Mouse (Mus musculus) stomach, postnatal 0 days (tissue): Measurements from ENCODE around the gene Krt39. TPM values are rescaled to one million over a fixed set of nuclear protein-coding genes. Genes with fewer than 3 reads are reported as not detected.

Source experiments
- ATAC-seq: fragments of 200-750 bp; cut with Nextera tagmentation; 2 replicates; pipeline ENCODE4 v1.8.0; 2017; ENCODE audit not compliant: low FRiP score, low TSS enrichment
- DNase-seq: peaks from one replicate; pipeline ENCODE4 v3.0.0-alpha.2; 2016; ENCODE audit warnings: low spot score
- H3K27ac ChIP-seq: fragments of 300-500 bp; sonication (generic); replicated peaks from 2 replicates; pipeline ENCODE4 v1.5.1; 2014; ENCODE audit warnings: mild to moderate bottlenecking, control low read depth
- H3K27me3 ChIP-seq: fragments of 300-500 bp; sonication (generic); 2 replicates; pipeline ENCODE4 v1.6.1; 2014; ENCODE audit warnings: low read length; ENCODE audit not compliant: control insufficient read depth, insufficient read depth
- H3K36me3 ChIP-seq: fragments of 300-500 bp; sonication (generic); 2 replicates; pipeline ENCODE4 v1.6.1; 2014; ENCODE audit warnings: low read length, mixed read lengths; ENCODE audit not compliant: control insufficient read depth, insufficient read depth
- H3K4me1 ChIP-seq: fragments of 300-500 bp; sonication (generic); replicated peaks from 2 replicates; pipeline ENCODE4 v1.6.1; 2014; ENCODE audit warnings: antibody characterized with exemption; ENCODE audit not compliant: control insufficient read depth, insufficient read depth
- H3K4me2 ChIP-seq: fragments of 300-500 bp; sonication (generic); replicated peaks from 2 replicates; pipeline ENCODE4 v1.6.1; 2014; ENCODE audit warnings: low read depth, mild to moderate bottlenecking, control low read depth, moderate library complexity
- H3K4me3 ChIP-seq: fragments of 300-500 bp; sonication (generic); 2 replicates; pipeline ENCODE4 v1.5.1; 2014; ENCODE audit warnings: low read depth, low read length, control low read depth
- H3K9ac ChIP-seq: fragments of 300-500 bp; sonication (generic); 2 replicates; pipeline ENCODE4 v1.6.1; 2014; ENCODE audit warnings: mild to moderate bottlenecking, low read length, control low read depth, mixed read lengths
- H3K9me3 ChIP-seq: fragments of 300-500 bp; sonication (generic); 2 replicates; pipeline ENCODE4 v1.6.1; 2016; ENCODE audit warnings: low read length; ENCODE audit not compliant: control insufficient read depth
- CTCF ChIP-seq: IDR thresholded peaks from 2 replicates; pipeline ENCODE4 v1.5.1; 2016; ENCODE audit warnings: antibody characterized with exemption, low read depth, mild to moderate bottlenecking, moderate library complexity
- EP300 ChIP-seq: optimal IDR thresholded peaks from 2 replicates; pipeline ENCODE3; 2016; ENCODE audit warnings: antibody characterized with exemption
- WGBS: fragments of 180-500 bp; shearing (Covaris S2); extraction: QIAGEN DNeasy Blood & Tissue Kit; methylation state at CpG from one replicate; pipeline ENCODE4 v1.1.7; 2014; 5-methylcytosine and 5-hydroxymethylcytosine counted together
- polyA plus RNA-seq: library from polyadenylated mRNA; unstranded; fragments of >200 nt; fragmentation: Nextera tagmentation; extraction: Ambion mirVana; gene quantifications from 2 replicates; pipeline ENCODE4 v1.2.1, GENCODE M21; 2015

Krt39 gene
- polyA plus RNA-seq, 1 experiment from 2014 or later, result 0.07 TPM

DNA sequence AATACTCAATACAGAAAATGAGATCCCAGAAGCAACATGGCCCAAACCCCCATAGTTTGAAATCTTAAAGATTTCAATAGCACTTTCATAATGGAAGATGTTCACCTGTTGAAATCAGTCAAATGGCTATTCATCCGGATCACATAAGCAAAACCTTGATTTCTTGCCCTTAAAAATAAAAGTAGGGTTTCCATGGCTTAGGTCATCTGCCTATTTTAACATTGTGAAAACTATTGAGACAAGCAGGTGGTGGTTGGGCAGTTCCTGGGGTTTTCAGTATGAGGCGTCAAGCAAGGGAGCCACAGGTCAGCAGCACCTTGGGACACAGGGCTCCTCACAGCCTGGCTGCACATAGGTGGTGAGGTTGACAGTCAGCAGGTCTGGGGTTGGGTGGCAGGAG lies 35.1 kb upstream of the Krt39 start:
- TF ChIP-seq CTCF, result no peak
- no peak for TF ChIP-seq EP300
- Histone ChIP-seq H3K27ac (no peak overlapping the region), H3K4me3 (no peak overlapping the region), H3K36me3 (no peaks in the 10 kb centered on the region), H3K27me3 (no peaks in the 10 kb centered on the region), H3K9me3 (no peaks in the 10 kb centered on the region), H3K9ac (no peak overlapping the region), H3K4me2 (no peak overlapping the region), H3K4me1 (no peaks in the 10 kb centered on the region)
- DNase-seq (no peak), ATAC-seq (no peak)
- WGBS, result 90% methylated on average over 2 of the region's 2 CpGs

DNA sequence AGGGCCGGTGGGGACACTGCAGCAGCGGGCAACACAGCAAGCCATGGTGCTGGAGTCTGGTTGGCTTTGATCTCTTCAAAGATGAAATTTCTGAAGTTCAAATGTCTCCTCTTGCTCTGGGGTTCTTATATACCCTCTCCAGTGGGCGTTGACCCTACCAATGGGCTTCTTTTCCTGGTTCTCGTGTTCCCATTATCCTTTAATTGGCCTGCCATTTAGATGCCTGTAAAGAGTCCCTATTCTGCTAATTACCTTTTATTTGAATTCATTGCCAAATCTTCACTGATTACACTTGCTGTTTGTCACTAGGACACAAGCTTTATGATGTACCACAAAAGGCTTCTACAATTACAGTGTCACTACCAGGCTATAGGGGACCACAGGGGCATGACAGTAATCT lies 29.6 kb upstream of the Krt39 start, which contains the start of gene Krtap3-3:
Gene Krtap3-3, minus strand, starts transcription at position 101 of the 400 bp plus-strand sequence.
- H3K4me2 ChIP-seq, result no peak within 1 kb of the TSS
- WGBS, result 68% methylated on average over 2 of the region's 4 CpGs
- H3K9ac ChIP-seq, result no peak within 1 kb of the TSS
- H3K4me3 ChIP-seq, result no peak within 1 kb of the TSS
- no peaks in the 10 kb centered on the region for H3K9me3 ChIP-seq
- no peaks in the 10 kb centered on the region for H3K4me1 ChIP-seq
- no peaks in the 10 kb centered on the region for H3K36me3 ChIP-seq
- H3K27me3 ChIP-seq, result no peaks in the 10 kb centered on the region
- H3K27ac ChIP-seq, result no peak within 1 kb of the TSS
- ATAC-seq (no peak), DNase-seq (no peak)
- TF ChIP-seq CTCF (no peak), EP300 (no peak)

DNA sequence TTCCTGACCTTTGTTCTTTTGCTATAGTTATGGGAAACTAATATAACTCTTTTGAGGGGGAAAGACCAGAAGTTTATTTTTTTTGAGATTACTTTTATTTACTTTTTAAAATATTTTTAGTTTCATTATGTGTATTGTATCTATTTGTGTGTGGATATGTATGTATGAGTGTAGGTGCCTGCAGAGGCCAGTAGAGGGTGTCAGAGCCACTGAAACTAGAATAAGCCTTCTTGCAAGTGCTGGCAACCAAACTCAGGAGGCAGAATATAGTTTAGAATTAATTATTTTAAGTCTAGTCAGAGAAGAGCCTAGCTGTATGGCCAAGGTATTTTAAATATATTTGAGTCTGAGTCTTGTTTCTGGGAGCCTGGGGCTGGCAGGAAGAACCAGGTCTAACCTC lies 26.8 kb upstream of the Krt39 start:
- ATAC-seq, result no peak
- Histone ChIP-seq H3K4me3 (no peak overlapping the region), H3K9ac (no peak overlapping the region), H3K36me3 (no peaks in the 10 kb centered on the region), H3K4me2 (no peak overlapping the region), H3K9me3 (no peaks in the 10 kb centered on the region), H3K27ac (no peak overlapping the region), H3K27me3 (no peaks in the 10 kb centered on the region), H3K4me1 (no peaks in the 10 kb centered on the region)
- DNase-seq, result no peak
- peak; percentile 31; the same call in 1 of the 2 replicates for TF ChIP-seq CTCF
- no peak for TF ChIP-seq EP300

- Histone ChIP-seq H3K4me3 (no peak overlapping the region), H3K4me2 (no peak overlapping the region), H3K27ac (no peak overlapping the region), H3K4me1 (no peaks in the 10 kb centered on the region), H3K27me3 (no peaks in the 10 kb centered on the region), H3K9me3 (no peaks in the 10 kb centered on the region), H3K9ac (no peak overlapping the region), H3K36me3 (no peaks in the 10 kb centered on the region)
- no peak for ATAC-seq
- no peak for TF ChIP-seq EP300
- no peak for TF ChIP-seq CTCF
- DNase-seq, result peak; percentile 29
- WGBS, result 55% methylated on average over 9 of the region's 9 CpGs
Measured at GRCm38 (mm10) chr11:99539721-99540120, 18.6 kb upstream of the Krt39 start.

DNA sequence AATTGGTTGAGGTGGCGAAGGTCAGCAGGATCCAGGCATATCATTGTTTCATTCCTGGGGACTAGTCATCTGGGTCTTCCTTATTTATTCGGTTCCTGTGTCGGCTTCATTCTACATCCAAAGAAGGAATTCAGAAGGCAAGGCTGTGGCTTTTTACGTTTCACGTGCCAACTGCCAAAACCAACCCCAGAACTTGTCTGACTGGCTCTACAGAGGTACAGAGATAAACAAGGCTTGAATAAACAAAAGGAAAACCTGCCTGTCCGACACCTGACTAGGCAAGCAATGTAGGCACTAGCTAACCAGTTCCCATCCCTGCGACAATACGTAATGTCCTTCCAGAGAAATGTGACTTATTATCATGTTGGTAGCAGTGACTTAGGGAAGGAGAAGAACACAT lies 7.0 kb downstream of the Krt39 start:
- peak; percentile 67 for DNase-seq
- H3K27me3 ChIP-seq, result no peaks in the 10 kb centered on the region
- 53% methylated on average over 8 of the region's 8 CpGs for WGBS
- H3K4me1 ChIP-seq, result no peaks in the 10 kb centered on the region
- no peak overlapping the region for H3K9ac ChIP-seq
- no peak overlapping the region for H3K4me3 ChIP-seq
- no peaks in the 10 kb centered on the region for H3K36me3 ChIP-seq
- peak; percentile 88 for ATAC-seq
- H3K4me2 ChIP-seq, result no peak overlapping the region
- no peaks in the 10 kb centered on the region for H3K9me3 ChIP-seq
- H3K27ac ChIP-seq, result peak overlapping the region; percentile 69
- TF ChIP-seq EP300 (peak; percentile 88), CTCF (no peak)

DNA sequence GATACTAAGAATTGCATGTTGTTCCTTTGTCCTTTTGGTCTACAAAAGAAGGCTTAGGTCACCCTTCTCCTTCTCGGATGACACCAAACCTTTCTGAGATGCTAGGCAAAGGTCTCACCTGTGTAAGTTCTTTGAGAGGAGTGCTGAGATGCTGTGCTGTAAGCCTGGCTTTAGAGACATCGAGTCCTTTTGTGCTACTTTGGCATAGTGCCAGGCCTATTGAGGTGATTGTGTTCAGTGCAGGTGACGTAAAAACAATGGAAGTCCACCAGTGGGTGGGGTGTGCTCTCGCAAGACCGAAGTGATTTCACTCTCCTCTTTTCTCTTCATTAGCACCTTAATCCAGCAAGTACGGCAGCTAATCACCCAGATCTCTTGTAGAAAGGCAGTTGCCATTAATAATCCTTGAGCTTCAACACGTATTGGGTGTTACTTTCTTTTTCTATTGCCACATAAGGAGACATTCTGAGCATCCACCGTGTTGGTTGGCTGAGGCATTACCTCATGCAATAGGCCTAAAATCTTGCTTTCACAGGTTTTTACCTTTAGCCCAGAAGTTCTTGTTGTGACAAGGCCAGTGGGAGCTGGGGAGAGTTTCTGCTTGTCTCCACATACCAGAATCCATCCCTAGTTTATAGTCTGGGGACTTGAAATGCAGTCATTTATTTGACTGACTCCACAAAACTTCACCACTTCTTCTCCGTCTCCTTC lies 20.9 kb downstream of the Krt39 start:
- Histone ChIP-seq H3K27me3 (no peaks in the 10 kb centered on the region), H3K4me3 (no peak overlapping the region), H3K9ac (no peak overlapping the region), H3K9me3 (no peaks in the 10 kb centered on the region), H3K4me1 (no peaks in the 10 kb centered on the region), H3K4me2 (no peak overlapping the region), H3K27ac (no peak overlapping the region), H3K36me3 (no peaks in the 10 kb centered on the region)
- TF ChIP-seq CTCF (no peak), EP300 (peak; percentile 78)
- DNase-seq (peak; percentile 23), ATAC-seq (no peak)
- 58% methylated on average over 9 of the region's 9 CpGs for WGBS
